Mouse (Mus musculus): ENCODE data around the gene Cacna1i. TPM values are rescaled to one million over a fixed set of nuclear protein-coding genes. Genes with fewer than 3 reads are reported as not detected.

Cacna1i gene
- total RNA-seq, 2 experiments from 2014 or later: 1.2 to 1.3 TPM

DNA sequence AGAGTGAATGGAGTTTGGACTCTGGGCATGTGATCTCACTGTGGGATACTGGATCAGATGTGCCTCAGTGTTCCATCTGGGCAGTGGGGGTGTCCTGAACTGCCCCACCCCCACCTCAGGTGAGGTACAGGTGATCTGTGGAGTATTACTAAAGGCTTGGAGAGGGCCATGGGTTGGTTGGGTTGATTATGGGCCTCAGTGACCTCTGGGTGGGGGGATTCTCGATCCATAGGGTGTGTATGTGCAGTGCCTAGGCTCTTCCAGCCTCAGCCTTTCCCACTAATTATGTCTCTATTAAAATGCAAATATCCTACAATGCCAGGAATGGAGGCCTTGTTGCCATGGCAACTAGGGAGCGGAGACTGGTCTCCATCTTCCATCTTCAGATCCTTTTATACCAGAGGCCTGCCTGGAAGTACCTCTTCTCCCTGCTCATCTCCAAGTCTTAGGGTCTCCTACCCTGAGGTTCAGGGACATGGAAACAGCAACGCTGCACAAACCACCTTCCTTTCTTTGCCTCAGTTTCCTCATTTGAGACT, 15.1 kb upstream of the Cacna1i start:
- DNase-seq (ENCODE audit: low spot score in 2 of 2): no peak

DNA sequence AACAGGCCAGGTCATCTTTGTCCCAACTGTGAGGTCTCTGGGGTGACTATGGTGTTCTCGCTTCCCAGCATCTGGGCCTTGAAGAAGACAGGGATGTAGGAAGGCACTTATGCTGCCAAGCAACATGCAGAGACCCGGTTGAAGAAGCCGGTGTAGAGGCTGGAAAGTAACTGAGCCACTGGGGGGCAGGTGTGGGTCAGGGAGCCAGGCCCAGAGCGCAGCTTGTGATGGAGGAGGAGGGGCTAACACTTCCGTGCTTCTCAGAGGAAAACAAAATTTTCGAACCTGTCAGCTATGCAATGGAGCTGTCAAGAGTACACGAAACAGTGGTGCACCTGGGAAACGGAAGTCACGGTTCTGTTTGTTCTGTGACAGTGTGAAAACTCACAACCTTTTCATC, 9.9 kb upstream of the Cacna1i start:
- no peak for DNase-seq (ENCODE audit: low spot score in 2 of 2)

DNA sequence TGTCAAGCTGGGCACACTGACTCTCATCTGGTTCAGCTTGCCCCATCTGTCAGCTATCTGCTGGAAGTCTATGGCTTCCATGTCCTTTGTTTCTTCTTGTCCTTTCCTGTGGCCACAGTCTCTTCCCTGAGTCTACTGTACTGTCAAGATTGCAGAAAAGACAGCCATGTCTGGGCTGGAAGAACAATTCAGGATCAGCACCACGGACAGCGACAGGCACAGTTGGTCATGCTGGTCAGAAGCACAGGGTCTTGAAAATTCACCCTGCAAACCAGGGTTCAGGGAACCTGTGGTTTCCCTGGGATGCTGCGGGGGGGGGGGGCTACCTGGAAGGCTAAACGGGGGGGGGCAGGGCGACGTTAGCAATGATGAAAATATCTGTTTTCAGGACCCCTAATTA, 9.4 kb upstream of the Cacna1i start:
- no peak for DNase-seq (ENCODE audit: low spot score in 2 of 2)

GRCm38 (mm10) chr15:80278121-80278759, 8.8 kb upstream of the Cacna1i start:
- no peak for DNase-seq (ENCODE audit: low spot score in 2 of 2)

DNA sequence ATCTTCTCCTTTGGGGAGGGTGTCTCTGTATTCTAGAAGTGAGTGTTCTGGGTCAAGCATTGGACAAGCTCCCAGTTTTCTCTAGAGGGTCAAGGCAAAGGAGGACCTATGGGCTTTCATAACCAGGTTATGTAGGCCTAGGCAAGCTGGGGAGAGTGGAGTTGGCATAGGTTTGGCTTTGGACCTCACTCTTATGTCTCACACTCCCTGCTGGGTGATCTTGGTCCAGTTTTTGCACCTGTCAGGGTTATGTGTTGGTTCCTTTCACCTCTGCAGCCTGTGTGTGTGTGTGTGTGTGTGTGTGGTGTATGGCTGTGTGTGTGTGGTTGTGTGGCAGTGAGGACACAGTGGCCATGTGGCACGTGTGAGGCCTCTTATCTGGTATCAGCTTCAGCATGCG, 8.0 kb upstream of the Cacna1i start:
- DNase-seq (ENCODE audit: low spot score in 2 of 2): no peak

GRCm38 (mm10) chr15:80280646-80281045, 6.4 kb upstream of the Cacna1i start:
- DNase-seq (ENCODE audit: low spot score in 2 of 2): no peak

- no peak for DNase-seq (ENCODE audit: low spot score in 2 of 2)
These were observed 998 bp downstream of the Cacna1i start for GRCm38 (mm10) chr15:80288036-80288435.

- DNase-seq (ENCODE audit: low spot score in 2 of 2): peak; percentile 36 to 49
These were observed 2.4 kb downstream of the Cacna1i start for GRCm38 (mm10) chr15:80289436-80289835.

DNA sequence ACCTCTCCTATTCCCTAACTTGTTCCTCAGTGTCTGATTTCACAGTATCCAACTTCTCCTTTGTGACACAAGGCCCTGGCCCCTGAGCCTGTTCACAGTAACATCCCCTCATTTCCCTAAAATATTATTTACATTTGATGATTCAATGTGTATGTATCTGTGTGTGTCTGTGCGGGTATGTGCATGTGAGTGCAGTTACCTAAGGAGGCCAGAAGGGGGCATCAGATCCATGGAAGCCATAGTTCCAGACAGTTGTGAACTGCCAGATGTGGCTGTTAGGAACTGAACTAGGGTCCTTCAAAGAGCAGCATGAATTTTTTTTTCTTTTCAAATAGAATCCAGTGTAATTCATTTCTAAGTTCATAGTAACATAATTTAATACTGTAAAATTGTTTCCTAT, 10.1 kb downstream of the Cacna1i start:
- DNase-seq (ENCODE audit: low spot score in 2 of 2): no peak

GRCm38 (mm10) chr15:80303779-80304178, 16.7 kb downstream of the Cacna1i start:
- DNase-seq (ENCODE audit: low spot score in 2 of 2): no peak

DNA sequence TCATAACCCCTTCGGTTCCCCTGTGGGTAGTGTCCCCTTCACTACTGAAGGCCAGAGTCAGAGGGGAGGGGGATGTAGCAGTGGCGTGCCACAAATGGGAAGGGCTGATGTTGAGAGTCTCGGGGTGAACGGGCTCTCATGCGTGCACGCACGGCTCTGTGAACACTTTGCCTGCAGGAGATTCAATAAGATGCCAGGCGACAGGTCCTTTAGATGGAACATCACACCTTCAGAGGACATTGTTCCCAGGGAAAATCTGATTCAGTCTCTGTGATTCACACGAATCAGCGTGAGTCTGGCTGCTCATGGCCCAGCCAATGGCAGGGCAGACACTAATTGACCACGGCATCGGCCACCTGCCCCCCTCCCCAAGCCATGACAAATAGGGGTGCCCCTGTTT, 17.1 kb downstream of the Cacna1i start:
- no peak for DNase-seq (ENCODE audit: low spot score in 2 of 2)

GRCm38 (mm10) chr15:80306146-80306545, 19.1 kb downstream of the Cacna1i start:
- no peak for DNase-seq (ENCODE audit: low spot score in 2 of 2)

DNA sequence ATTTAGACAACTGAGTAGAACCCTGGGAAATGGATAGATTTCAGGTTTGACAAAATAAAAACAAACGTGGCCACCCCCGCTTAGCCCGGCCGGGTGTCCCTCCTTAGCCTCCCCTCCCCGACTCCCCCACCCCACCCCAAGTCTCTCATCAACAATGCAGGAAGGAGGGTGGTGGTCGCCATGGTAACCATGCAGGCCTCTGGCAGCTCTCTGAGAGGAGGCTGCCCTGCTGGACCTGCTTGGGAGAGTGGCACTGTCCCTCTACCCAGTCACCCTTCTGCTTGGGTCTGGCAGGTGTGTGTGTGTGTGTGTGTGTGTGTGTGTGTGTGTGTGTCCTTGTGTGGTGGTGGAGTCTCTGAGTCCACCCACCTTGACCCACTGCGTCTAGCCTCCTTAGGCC, 27.7 kb downstream of the Cacna1i start:
- no peak for DNase-seq (ENCODE audit: low spot score in 2 of 2)

DNA sequence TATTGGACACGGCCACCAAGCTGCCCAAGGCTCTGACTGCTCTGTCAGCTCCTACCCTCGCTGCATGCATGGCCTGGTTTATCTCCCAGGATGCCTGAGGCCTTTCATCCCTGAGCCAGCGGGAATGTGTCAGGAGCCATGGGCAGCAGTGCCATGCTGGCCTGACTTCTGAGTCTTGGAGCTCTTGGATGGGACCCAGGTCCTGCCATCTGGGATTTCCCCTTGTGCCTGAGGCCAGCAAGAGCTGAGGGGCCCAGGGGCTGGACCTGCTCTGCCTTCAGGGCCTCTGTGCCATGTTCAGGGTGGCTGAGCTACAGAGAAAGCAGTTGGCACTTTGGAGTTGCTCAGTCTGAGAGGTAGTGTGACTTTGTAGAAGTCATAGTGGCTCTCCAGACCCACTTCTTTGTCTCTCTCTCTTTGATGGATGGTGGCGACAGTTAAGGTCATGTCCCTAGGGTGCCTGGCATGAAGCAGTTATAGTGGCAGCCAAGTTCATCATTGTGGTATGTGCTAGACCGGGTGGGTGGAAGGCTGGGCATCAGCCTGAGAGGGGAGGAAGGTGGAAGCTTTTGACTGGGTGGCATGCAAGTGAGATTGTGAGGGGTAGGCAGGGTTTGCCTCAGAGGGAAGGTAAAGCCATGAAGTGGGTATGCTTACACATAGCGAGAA, 30.1 kb downstream of the Cacna1i start:
- DNase-seq (ENCODE audit: low spot score in 2 of 2): no peak

DNA sequence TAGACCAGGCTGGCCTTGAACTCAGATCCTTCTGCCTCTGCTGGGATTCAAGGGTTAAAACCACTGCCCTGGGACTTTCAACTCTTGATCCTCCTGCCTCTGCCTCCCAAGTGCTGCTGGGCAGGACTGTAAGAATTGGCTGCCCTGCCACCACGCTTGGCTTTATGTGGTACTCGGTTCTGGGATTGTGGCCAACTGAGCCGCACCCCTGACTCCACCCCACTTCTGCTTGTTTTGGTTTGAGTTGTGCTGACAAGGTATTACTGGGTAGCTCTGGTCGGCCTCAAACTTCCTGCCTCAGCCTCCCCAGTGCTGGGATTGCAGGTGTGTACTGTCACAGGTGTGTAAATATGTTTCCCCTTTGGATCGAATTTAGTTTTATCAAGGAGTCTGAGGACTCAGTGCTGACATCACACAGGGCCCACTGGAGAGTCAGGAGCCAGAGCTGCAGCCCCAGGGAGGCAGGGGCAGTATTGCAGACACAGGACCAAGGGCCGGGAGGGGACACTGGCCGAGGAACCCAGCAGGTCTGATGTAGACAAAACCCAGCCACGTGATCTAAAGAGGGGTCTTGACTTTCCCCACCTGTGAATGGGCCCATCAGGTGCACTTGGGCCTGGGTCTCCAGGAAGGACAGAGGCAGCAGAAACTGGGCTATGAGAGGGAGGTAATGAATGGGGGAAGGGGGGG, 30.9 kb downstream of the Cacna1i start:
- no peak for DNase-seq (ENCODE audit: low spot score in 2 of 2)

GRCm38 (mm10) chr15:80318543-80319255, 31.7 kb downstream of the Cacna1i start:
- no peak for DNase-seq (ENCODE audit: low spot score in 2 of 2)

DNA sequence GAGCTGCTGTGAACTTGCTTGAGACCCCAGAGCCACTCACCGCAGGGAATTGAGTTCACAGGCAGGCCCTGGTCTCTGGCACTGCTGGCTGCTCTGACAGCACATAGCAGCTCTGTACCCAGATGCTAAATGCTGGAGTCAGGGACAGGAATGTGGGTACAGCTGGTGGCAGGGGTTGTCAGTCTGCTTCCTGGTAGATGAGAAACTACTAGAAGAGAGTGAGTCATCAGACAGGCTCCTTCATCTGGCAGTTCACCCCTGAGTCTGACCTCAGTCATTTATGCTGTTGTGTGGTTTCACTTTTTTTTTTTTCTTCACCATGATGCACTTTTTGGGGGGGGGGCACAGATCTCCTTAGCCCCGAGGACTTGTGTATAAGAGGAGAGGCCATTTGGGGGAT, 32.3 kb downstream of the Cacna1i start:
- no peak for DNase-seq (ENCODE audit: low spot score in 2 of 2)

GRCm38 (mm10) chr15:80319921-80320320, 32.9 kb downstream of the Cacna1i start:
- DNase-seq (ENCODE audit: low spot score in 2 of 2): no peak

DNA sequence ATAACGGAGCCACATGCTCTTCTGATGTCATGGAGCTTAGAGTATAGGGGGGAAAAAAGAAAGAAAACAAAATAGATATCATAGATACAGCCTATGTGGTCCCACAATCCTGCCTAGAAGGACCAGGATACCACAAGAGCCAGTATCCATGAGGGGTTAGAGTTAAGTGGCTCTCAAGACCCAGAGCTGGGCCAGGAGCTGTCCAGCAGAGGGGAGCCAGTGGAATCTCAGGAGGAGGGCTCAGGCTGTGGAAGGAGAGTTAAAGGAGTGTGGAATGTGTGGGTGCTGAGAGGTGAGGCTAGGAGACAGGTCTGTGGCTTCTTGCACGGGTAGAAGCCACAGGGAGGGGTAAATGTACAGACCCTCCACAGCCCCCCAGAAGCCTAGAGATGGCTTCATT, 38.2 kb downstream of the Cacna1i start:
- DNase-seq (ENCODE audit: low spot score in 2 of 2): no peak

DNA sequence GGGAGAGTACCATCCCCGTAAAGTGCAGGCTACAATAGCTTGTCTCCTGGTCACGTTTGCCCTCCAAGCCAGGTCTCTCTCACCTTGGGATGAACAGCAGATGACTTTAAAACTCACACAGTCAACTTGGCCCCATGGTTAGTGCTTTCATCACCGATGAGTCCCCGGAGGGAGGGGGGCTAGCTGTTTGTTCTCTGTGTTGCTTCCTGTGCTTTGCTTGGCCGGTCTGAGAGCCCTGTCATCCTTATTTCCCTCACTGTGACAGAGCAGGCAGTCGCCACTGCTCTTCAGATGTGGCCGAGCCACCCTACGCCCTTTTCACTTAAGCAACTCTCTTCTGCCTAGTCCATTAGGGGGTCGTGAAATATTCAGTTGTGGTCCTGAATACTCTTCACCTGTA, 38.7 kb downstream of the Cacna1i start:
- DNase-seq (ENCODE audit: low spot score in 2 of 2): no peak

DNA sequence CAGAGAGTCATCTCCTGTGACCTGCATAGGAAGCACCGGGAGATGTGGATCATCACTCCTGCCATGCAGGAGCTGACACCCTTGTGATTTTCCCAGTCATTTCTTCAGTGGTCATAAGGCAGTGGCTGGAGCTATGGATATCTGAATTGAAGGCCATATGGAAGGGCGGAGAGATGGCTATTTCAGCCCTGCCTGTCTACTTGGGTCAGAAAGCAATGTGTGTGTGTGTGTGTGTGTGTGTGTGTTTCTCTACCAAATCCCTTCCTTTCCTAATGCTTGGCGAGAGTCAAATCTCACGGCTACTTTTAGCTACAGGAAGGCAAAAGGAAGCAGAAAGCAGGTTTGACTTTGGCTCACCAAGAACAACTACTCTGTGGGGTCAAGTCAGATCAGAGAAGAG, 39.9 kb downstream of the Cacna1i start:
- no peak for DNase-seq (ENCODE audit: low spot score in 2 of 2)
